Mouse (Mus musculus) E14TG2a.4 (cell line): Measurements from ENCODE around the gene Top2a.

Source experiments
- CTCF ChIP-seq: conservative IDR thresholded peaks from 2 replicates; pipeline ENCODE4 v1.5.1; 2014; ENCODE audit warnings: low read length
- NANOG ChIP-seq: IDR thresholded peaks from 2 replicates; pipeline ENCODE4 v1.6.1; 2014; ENCODE audit warnings: borderline replicate concordance, low read length, mixed read lengths
- POU5F1 ChIP-seq: IDR thresholded peaks from 2 replicates; pipeline ENCODE4 v1.6.1; 2014; ENCODE audit warnings: low read length, borderline replicate concordance

DNA sequence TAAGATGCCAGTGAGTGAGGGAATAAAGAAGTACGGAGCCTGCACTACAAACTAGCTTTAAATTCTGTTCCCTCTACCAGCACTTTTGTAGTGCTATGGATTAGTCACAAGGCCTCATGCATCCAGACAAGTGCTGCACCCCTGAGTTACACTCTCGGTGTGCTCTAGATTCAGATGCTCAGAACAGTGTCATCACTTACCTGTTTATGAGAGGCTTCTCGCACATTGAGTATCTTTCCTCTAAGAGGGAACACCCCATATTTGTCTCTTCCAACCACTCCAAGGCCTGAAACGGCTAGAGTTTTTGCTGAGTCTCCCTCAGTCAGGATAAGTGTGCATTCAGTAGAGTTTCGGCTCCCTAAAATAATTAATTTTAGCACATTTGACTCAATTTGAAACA is 13.3 kb downstream of the Top2a start:
- TF ChIP-seq CTCF (no peak), POU5F1 (no peak), NANOG (no peak)
